Mouse (Mus musculus): ENCODE measurements around the gene Olfr870.
A peak's percentile ranks its signal among the peaks of the same experiment; 100 is the strongest.
"Not testable (repeated sequence)": the region's sequence is repeated elsewhere in the genome, so short reads cannot be mapped to it uniquely, and the experiment has no call there.

Gene Olfr870

GRCm38 (mm10) chr9:20173957-20174356 lies at the start of gene Olfr870:
Gene Olfr870, minus strand, starts transcription at chr9:20174057.
- DNase-seq (ENCODE audit: low read depth, low spot score) = no peak

DNA sequence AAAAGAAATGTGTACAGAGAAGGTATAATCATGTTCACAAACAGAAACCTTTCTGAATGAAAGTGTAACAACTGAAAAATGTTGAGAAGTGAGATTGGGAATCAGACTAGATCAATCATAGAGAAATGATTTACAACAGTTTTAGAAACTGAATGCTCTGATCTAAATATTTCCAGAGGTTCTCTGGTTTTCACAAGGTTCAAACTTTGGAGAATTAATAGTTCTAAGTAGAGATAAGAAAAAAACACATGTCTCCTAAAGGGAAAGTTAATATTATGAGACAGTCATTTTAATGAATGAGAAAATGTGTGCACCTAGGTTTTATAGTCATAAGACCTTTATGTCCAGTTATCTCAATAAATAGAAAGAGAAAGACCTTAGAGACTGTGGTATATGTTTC lies 38.0 kb upstream of the Olfr870 start, which contains the start of gene Olfr871:
TSS of gene Olfr871 (plus strand) at position 301 of the 400 bp plus-strand sequence.
- no peak for DNase-seq (ENCODE audit: low read depth, low spot score)

DNA sequence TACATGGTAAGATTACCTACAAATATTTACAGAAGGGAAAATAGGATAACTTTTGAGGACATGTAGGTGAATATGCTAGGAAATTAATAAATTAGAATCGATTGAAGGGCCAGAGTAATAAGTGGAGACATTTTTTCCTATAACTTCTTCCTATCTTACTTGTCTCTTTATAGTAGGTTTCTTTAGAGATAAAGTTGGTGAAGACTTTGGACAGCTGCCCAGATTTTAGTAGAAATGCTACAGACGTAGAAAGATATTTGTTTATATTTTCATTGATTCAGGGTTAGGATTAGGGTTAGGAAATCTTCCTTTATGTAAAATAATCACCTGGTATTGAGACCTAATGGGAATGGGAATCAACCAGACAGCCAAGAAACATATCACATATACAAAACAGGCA lies 37.6 kb upstream of the Olfr870 start:
- no peak for DNase-seq (ENCODE audit: low read depth, low spot score)

DNA sequence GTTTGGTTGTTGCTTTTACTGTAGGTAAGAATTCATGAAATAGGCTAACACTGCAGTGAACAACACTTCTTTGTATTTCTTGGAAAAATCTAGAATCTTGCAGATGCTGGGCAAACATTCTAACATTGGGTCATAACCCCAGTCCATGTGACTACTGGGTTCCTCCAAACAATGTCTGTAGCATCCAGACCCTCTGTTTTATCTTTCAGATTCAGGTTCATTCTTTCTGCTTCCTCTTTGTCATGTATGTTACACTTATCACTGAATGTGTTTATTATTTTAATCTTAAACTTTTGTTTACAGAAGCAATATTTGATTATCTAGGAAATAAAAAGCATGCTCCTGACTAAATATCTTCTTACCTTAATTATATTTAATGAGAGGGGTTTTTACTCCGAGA lies 37.0 kb upstream of the Olfr870 start:
- no peak for DNase-seq (ENCODE audit: low read depth, low spot score)

DNA sequence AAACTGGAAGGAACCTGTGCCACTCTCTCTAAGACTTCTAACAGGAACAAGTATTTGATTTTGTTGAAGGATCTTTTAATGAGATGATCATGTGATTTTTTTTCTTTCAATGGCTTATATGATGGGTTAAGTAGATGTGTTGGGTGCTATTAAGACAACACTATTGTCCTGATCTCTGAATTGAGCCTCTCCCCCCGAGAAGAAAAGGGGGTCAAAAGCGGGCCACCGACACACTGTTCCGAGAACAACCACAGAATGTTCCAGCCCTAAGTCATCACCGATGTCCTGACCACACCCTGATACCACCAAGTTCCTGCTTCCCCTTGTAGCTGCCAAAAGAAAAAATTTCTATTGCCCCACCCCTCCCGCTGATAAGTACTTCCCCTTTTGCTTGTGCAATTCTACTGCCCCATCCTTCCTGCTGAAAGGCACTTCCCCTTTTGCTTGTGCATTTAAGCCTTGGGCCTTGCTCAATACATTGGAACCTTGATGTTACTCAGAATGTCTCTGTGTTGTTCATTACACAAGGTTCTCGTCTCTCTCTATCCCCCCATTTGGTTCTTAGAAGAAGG lies 29.6 kb upstream of the Olfr870 start:
- DNase-seq (ENCODE audit: low read depth, low spot score) = not testable (repeated sequence)

GRCm38 (mm10) chr9:20202131-20202530 lies 28.3 kb upstream of the Olfr870 start:
- peak; percentile 84 for DNase-seq (ENCODE audit: low read depth, low spot score)

- DNase-seq (ENCODE audit: low read depth, low spot score) = no peak
These were observed 5.6 kb upstream of the Olfr870 start for GRCm38 (mm10) chr9:20179463-20179862.

DNA sequence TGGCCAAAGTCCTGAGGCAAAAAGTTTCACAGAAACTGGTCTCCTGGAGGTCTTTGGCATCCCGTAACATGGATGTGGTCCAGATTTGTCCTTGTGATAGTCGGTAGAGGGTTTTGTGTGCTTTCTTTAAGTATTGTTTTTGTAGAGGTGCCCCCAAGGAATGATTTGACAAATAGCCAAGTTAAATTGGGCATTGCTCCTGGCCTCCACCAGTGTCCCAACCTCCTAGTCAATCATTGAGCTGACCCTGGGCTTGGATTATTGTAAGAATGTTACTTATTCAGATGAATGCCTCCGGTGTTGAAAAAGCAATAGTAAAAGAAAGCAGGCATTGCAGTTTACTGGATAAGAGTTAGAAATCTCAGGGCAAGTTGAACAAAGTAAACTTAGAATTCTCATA lies 24.2 kb downstream of the Olfr870 start:
- DNase-seq (ENCODE audit: low read depth, low spot score) = no peak

DNA sequence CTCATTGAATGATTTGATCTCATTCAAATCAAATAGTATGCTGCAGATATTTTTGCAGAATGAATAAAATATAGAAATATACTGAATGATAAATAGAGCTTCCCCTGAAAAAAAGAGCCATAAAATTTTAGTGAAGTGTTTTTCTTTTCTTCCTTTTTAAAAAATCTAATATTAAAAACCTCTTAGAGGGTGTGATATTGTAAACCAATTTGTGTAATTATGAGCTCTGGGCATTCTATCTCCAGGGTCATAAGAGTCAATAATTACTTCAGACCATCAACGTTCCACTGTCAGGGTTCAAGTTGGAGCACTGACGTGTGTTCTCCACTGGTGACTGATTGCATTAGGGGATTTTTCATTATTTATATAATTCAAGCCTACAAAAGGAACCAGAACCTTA lies 45.1 kb downstream of the Olfr870 start, which contains the start of gene Olfr869:
TSS of gene Olfr869 (plus strand) at position 301 of the 400 bp plus-strand sequence.
- no peak for DNase-seq (ENCODE audit: low read depth, low spot score)

Measured in ES-CJ7 (cell line).